Mouse (Mus musculus) spleen, postnatal 4 days (tissue): ENCODE measurements around the gene Dcbld2.

Experiments
- DNase-seq, 2 experiments: peaks; one replicate each; pipeline ENCODE4 v3.0.0; 2022; ENCODE audit warnings: low spot score in 2 of 2

Gene Dcbld2

GRCm38 (mm10) chr16:58408062-58408486 lies at the start of gene Dcbld2:
TSS of gene Dcbld2 (plus strand) at chr16:58408443.
- peak; percentile 93 to 95 for DNase-seq

GRCm38 (mm10) chr16:58377170-58377569 lies 31.1 kb upstream of the Dcbld2 start:
- DNase-seq = no peak

- no peak for DNase-seq
Measured at GRCm38 (mm10) chr16:58377756-58378503, 30.3 kb upstream of the Dcbld2 start.

GRCm38 (mm10) chr16:58386241-58386757 lies 21.9 kb upstream of the Dcbld2 start:
- DNase-seq = no peak

- DNase-seq = no peak
Measured at GRCm38 (mm10) chr16:58389143-58389755, 19.0 kb upstream of the Dcbld2 start.

- no peak for DNase-seq
Measured at GRCm38 (mm10) chr16:58393036-58393435, 15.2 kb upstream of the Dcbld2 start.

GRCm38 (mm10) chr16:58394156-58394555 lies 14.1 kb upstream of the Dcbld2 start:
- DNase-seq = no peak

- no peak for DNase-seq
Measured at GRCm38 (mm10) chr16:58398604-58399003, 9.6 kb upstream of the Dcbld2 start.

- no peak for DNase-seq
Measured at GRCm38 (mm10) chr16:58401079-58401478, 7.2 kb upstream of the Dcbld2 start.

- DNase-seq = no peak
Measured at GRCm38 (mm10) chr16:58404665-58405064, 3.6 kb upstream of the Dcbld2 start.

GRCm38 (mm10) chr16:58405271-58405670 lies 3.0 kb upstream of the Dcbld2 start:
- DNase-seq = no peak

- DNase-seq = peak; percentile 29 to 68
Measured at GRCm38 (mm10) chr16:58408487-58409281, 441 bp downstream of the Dcbld2 start.

- peak in 1 of 2 experiments; percentile 46 for DNase-seq
Measured at GRCm38 (mm10) chr16:58409825-58410224, 1.6 kb downstream of the Dcbld2 start.

GRCm38 (mm10) chr16:58414801-58415200 lies 6.6 kb downstream of the Dcbld2 start:
- DNase-seq = peak in 1 of 2 experiments; percentile 13

GRCm38 (mm10) chr16:58415500-58415899 lies 7.3 kb downstream of the Dcbld2 start:
- DNase-seq = no peak

- peak in 1 of 2 experiments; percentile 46 for DNase-seq
Measured at GRCm38 (mm10) chr16:58421696-58422354, 13.6 kb downstream of the Dcbld2 start.

- DNase-seq = no peak
Measured at GRCm38 (mm10) chr16:58430246-58430645, 22.0 kb downstream of the Dcbld2 start.

GRCm38 (mm10) chr16:58432384-58432783 lies 24.1 kb downstream of the Dcbld2 start:
- no peak for DNase-seq

- no peak for DNase-seq
Measured at GRCm38 (mm10) chr16:58444735-58445134, 36.5 kb downstream of the Dcbld2 start.

GRCm38 (mm10) chr16:58446281-58447259 lies 38.3 kb downstream of the Dcbld2 start:
- no peak for DNase-seq
